Mouse (Mus musculus) limb, embryonic 14.5 days (tissue): Measurements from ENCODE around the gene Galnt13. TPM values are rescaled to one million over a fixed set of nuclear protein-coding genes. Genes with fewer than 3 reads are reported as not detected.
"Not testable (repeated sequence)": the region's sequence is repeated elsewhere in the genome, so short reads cannot be mapped to it uniquely, and the experiment has no call there.

Experiments used
- ATAC-seq: fragments of 200-750 bp; cut with Nextera tagmentation; 2 replicates; pipeline ENCODE4 v1.8.0; 2017; ENCODE audit warnings: low read depth, moderate number of reproducible peaks, moderate TSS enrichment; ENCODE audit not compliant: low FRiP score
- DNase-seq: peaks from one replicate; pipeline ENCODE4 v3.0.0-alpha.2; 2015; ENCODE audit warnings: low spot score
- H3K27ac ChIP-seq: fragments of 300-500 bp; sonication (generic); replicated peaks from 2 replicates; pipeline ENCODE4 v1.5.1; 2014; ENCODE audit warnings: low read depth, mild to moderate bottlenecking, low read length, moderate library complexity, mixed read lengths
- H3K27me3 ChIP-seq: fragments of 300-500 bp; sonication (generic); 2 replicates; pipeline ENCODE4 v1.6.1; 2014; ENCODE audit warnings: low read length, mixed read lengths; ENCODE audit not compliant: control insufficient read depth, insufficient read depth
- H3K36me3 ChIP-seq: fragments of 300-500 bp; sonication (generic); 2 replicates; pipeline ENCODE4 v1.6.1; 2014; ENCODE audit warnings: mild to moderate bottlenecking, low read length, moderate library complexity, mixed read lengths; ENCODE audit not compliant: control insufficient read depth, insufficient read depth
- H3K4me1 ChIP-seq: fragments of 300-500 bp; sonication (generic); 2 replicates; pipeline ENCODE4 v1.6.1; 2014; ENCODE audit warnings: antibody characterized with exemption, low read length, mixed read lengths; ENCODE audit not compliant: control insufficient read depth, insufficient read depth
- H3K4me2 ChIP-seq: fragments of 300-500 bp; sonication (generic); replicated peaks from 2 replicates; pipeline ENCODE4 v1.6.1; 2014; ENCODE audit warnings: low read depth, mild to moderate bottlenecking, low read length, moderate library complexity; ENCODE audit not compliant: severe bottlenecking
- H3K4me3 ChIP-seq: fragments of 300-500 bp; sonication (generic); replicated peaks from 2 replicates; pipeline ENCODE4 v1.5.1; 2014; ENCODE audit warnings: low read length
- H3K9ac ChIP-seq: fragments of 300-500 bp; sonication (generic); 2 replicates; pipeline ENCODE4 v1.6.1; 2014; ENCODE audit warnings: mild to moderate bottlenecking, low read depth, low read length, moderate library complexity; ENCODE audit not compliant: severe bottlenecking
- H3K9me3 ChIP-seq: fragments of 300-500 bp; sonication (generic); 2 replicates; pipeline ENCODE4 v1.6.1; 2016; ENCODE audit warnings: low read length; ENCODE audit not compliant: control insufficient read depth
- POLR2A ChIP-seq: fragments of 200-500 bp; IDR thresholded peaks from 2 replicates; pipeline ENCODE4 v1.8.0; 2012; ENCODE audit warnings: inconsistent platforms, mild to moderate bottlenecking, moderate library complexity, borderline replicate concordance; ENCODE audit not compliant: insufficient read depth, insufficient read length; ENCODE audit errors: extremely low read depth
- WGBS: fragments of 180-500 bp; shearing (Covaris S2); extraction: QIAGEN DNeasy Blood & Tissue Kit; methylation state at CpG from one replicate; pipeline ENCODE4 v1.1.7; 2014; 5-methylcytosine and 5-hydroxymethylcytosine counted together
- polyA plus RNA-seq, 2 experiments: library from polyadenylated mRNA; depleted of rRNA in 1 of 2; stranded (reverse) in 1 of 2; unstranded in 1 of 2; fragments of >200 nt; fragmentation: Nextera tagmentation in 1 of 2; extraction: Ambion mirVana in 1 of 2; gene quantifications; 2 replicates each; pipeline versions ENCODE4 v1.2.1 to v1.2.3; 2012 to 2014

Gene Galnt13
- polyA plus RNA-seq, 2 experiments, result 0.55 to 1.5 TPM

GRCm38 (mm10) chr2:54565068-54565467 is 129.0 kb downstream of the Galnt13 start:
- no peak overlapping the region for H3K4me3 ChIP-seq
- H3K27ac ChIP-seq, result no peak overlapping the region
- no peaks in the 10 kb centered on the region for H3K27me3 ChIP-seq
- no peaks in the 10 kb centered on the region for H3K36me3 ChIP-seq
- TF ChIP-seq POLR2A, result no peak
- H3K4me2 ChIP-seq, result no peak overlapping the region
- no peaks in the 10 kb centered on the region for H3K9me3 ChIP-seq
- H3K9ac ChIP-seq, result no peak overlapping the region
- WGBS, result 76% methylated on average over 3 of the region's 3 CpGs
- ATAC-seq (no peak), DNase-seq (no peak)
- H3K4me1 ChIP-seq, result no peaks in the 10 kb centered on the region

- no peak for ATAC-seq
- Histone ChIP-seq H3K4me2 (no peak overlapping the region), H3K9ac (no peak overlapping the region), H3K4me3 (no peak overlapping the region), H3K9me3 (no peaks in the 10 kb centered on the region), H3K27ac (no peak overlapping the region), H3K27me3 (no peaks in the 10 kb centered on the region), H3K36me3 (no peaks in the 10 kb centered on the region), H3K4me1 (no peaks in the 10 kb centered on the region)
- no peak for TF ChIP-seq POLR2A
- WGBS, result 66% methylated on average over 2 of the region's 2 CpGs
- no peak for DNase-seq
Measured at GRCm38 (mm10) chr2:54567186-54567585, 131.1 kb downstream of the Galnt13 start.

- WGBS, result 87% methylated on average over 9 of the region's 9 CpGs
- H3K4me2 ChIP-seq, result no peak overlapping the region
- ATAC-seq, result no peak
- no peaks in the 10 kb centered on the region for H3K4me1 ChIP-seq
- TF ChIP-seq POLR2A, result no peak
- no peaks in the 10 kb centered on the region for H3K27me3 ChIP-seq
- H3K4me3 ChIP-seq, result no peak overlapping the region
- no peaks in the 10 kb centered on the region for H3K36me3 ChIP-seq
- H3K9ac ChIP-seq, result no peak overlapping the region
- H3K9me3 ChIP-seq, result no peaks in the 10 kb centered on the region
- DNase-seq, result no peak
- H3K27ac ChIP-seq, result no peak overlapping the region
Measured at GRCm38 (mm10) chr2:54567632-54568031, 131.5 kb downstream of the Galnt13 start.

GRCm38 (mm10) chr2:54713817-54714216 is 277.7 kb downstream of the Galnt13 start:
- H3K9me3 ChIP-seq, DNase-seq, ATAC-seq, H3K27ac ChIP-seq, H3K9ac ChIP-seq, H3K4me1 ChIP-seq, H3K4me2 ChIP-seq, H3K36me3 ChIP-seq, H3K4me3 ChIP-seq, H3K27me3 ChIP-seq: not testable (repeated sequence)
- WGBS, result no CpG with 5 or more reads among the region's 5 CpGs

- H3K4me1 ChIP-seq, result no peaks in the 10 kb centered on the region
- H3K4me2 ChIP-seq, result no peak overlapping the region
- no peak for TF ChIP-seq POLR2A
- ATAC-seq (no peak), DNase-seq (no peak)
- no peak overlapping the region for H3K9ac ChIP-seq
- no peak overlapping the region for H3K4me3 ChIP-seq
- H3K36me3 ChIP-seq, result no peaks in the 10 kb centered on the region
- H3K9me3 ChIP-seq, result no peaks in the 10 kb centered on the region
- 77% methylated on average over 2 of the region's 2 CpGs for WGBS
- no peaks in the 10 kb centered on the region for H3K27me3 ChIP-seq
- H3K27ac ChIP-seq, result no peak overlapping the region
Measured at GRCm38 (mm10) chr2:54751232-54751631, 315.1 kb downstream of the Galnt13 start.

- Histone ChIP-seq H3K9me3 (no peaks in the 10 kb centered on the region), H3K27me3 (no peaks in the 10 kb centered on the region), H3K36me3 (no peaks in the 10 kb centered on the region), H3K4me2 (no peak overlapping the region), H3K4me3 (no peak overlapping the region), H3K4me1 (no peaks in the 10 kb centered on the region), H3K9ac (no peak overlapping the region), H3K27ac (no peak overlapping the region)
- no peak for DNase-seq
- ATAC-seq, result no peak
- WGBS, result 27% methylated on average over 4 of the region's 4 CpGs
- TF ChIP-seq POLR2A, result no peak
Measured at GRCm38 (mm10) chr2:54759781-54760180, 323.7 kb downstream of the Galnt13 start.
